Mouse (Mus musculus) liver, embryonic 15.5 days (tissue): ENCODE data around the gene Nipal1. TPM values are rescaled to one million over a fixed set of nuclear protein-coding genes. Genes with fewer than 3 reads are reported as not detected.

Experiments used
- ATAC-seq: fragments of 200-750 bp; cut with Nextera tagmentation; 2 replicates; pipeline ENCODE4 v1.8.0; 2017; ENCODE audit warnings: moderate number of reproducible peaks, mild to moderate bottlenecking, moderate library complexity; ENCODE audit not compliant: insufficient read depth
- H3K27ac ChIP-seq: fragments of 300-500 bp; sonication (generic); replicated peaks from 2 replicates; pipeline ENCODE4 v1.5.1; 2015; ENCODE audit warnings: mild to moderate bottlenecking, inconsistent platforms
- H3K27me3 ChIP-seq: fragments of 300-500 bp; sonication (generic); 2 replicates; pipeline ENCODE4 v1.6.1; 2015; ENCODE audit warnings: mild to moderate bottlenecking, inconsistent platforms
- H3K36me3 ChIP-seq: fragments of 300-500 bp; sonication (generic); replicated peaks from 2 replicates; pipeline ENCODE4 v1.6.1; 2015; ENCODE audit warnings: moderate library complexity, mild to moderate bottlenecking, inconsistent platforms
- H3K4me1 ChIP-seq: fragments of 300-500 bp; sonication (generic); replicated peaks from 2 replicates; pipeline ENCODE4 v1.6.1; 2015; ENCODE audit warnings: inconsistent platforms
- H3K4me2 ChIP-seq: fragments of 300-500 bp; sonication (generic); 2 replicates; pipeline ENCODE4 v1.6.1; 2015; ENCODE audit warnings: moderate library complexity, mild to moderate bottlenecking, inconsistent platforms
- H3K4me3 ChIP-seq: fragments of 300-500 bp; sonication (generic); replicated peaks from 2 replicates; pipeline ENCODE4 v1.5.1; 2015; ENCODE audit warnings: mild to moderate bottlenecking, inconsistent platforms
- H3K9ac ChIP-seq: fragments of 300-500 bp; sonication (generic); 2 replicates; pipeline ENCODE4 v1.6.1; 2015; ENCODE audit warnings: moderate library complexity, mild to moderate bottlenecking, inconsistent platforms
- H3K9me3 ChIP-seq: fragments of 300-500 bp; sonication (generic); replicated peaks from 2 replicates; pipeline ENCODE4 v1.6.1; 2016; ENCODE audit warnings: inconsistent platforms
- WGBS: fragments of 180-500 bp; shearing (Covaris S2); methylation state at CpG from one replicate; pipeline ENCODE4 v1.1.7; 2015; ENCODE audit warnings: mixed read lengths; ENCODE audit not compliant: insufficient replicate concordance; 5-methylcytosine and 5-hydroxymethylcytosine counted together
- polyA plus RNA-seq: library from polyadenylated mRNA; unstranded; fragments of >200 nt; fragmentation: Nextera tagmentation; extraction: Ambion mirVana; gene quantifications from 2 replicates; pipeline ENCODE4 v1.2.1, GENCODE M21; 2015

Nipal1 gene
- polyA plus RNA-seq, 1 experiment from 2014 or later = 28.1 TPM

- whole genome bisulfite sequencing = 63% methylated on average over 7 of the region's 7 CpGs
- H3K27ac ChIP-seq = no peak overlapping the region
Measured at GRCm38 (mm10) chr5:72698818-72699499, 51.4 kb downstream of the Nipal1 start.

GRCm38 (mm10) chr5:72699500-72699818 lies 51.9 kb downstream of the Nipal1 start:
- Histone ChIP-seq H3K9ac (no peak overlapping the region), H3K27me3 (no peaks in the 10 kb centered on the region), H3K4me1 (no peaks in the 10 kb centered on the region), H3K4me3 (no peak overlapping the region), H3K4me2 (no peak overlapping the region), H3K9me3 (no peaks in the 10 kb centered on the region), H3K27ac (no peak overlapping the region), H3K36me3 (no peaks in the 10 kb centered on the region)
- no peak for ATAC-seq
- 71% methylated on average over 2 of the region's 2 CpGs for WGBS

More at GRCm38 (mm10) chr5:72698818-72699499, 51.4 kb downstream of the Nipal1 start:
- H3K4me1 ChIP-seq = no peaks in the 10 kb centered on the region
- H3K9me3 ChIP-seq = no peaks in the 10 kb centered on the region
- H3K36me3 ChIP-seq = no peaks in the 10 kb centered on the region
- H3K27me3 ChIP-seq = no peaks in the 10 kb centered on the region
- no peak overlapping the region for H3K9ac ChIP-seq
- no peak overlapping the region for H3K4me3 ChIP-seq
- H3K4me2 ChIP-seq = no peak overlapping the region
- ATAC-seq = no peak

- no peaks in the 10 kb centered on the region for H3K9me3 ChIP-seq
- no peak for ATAC-seq
- no peaks in the 10 kb centered on the region for H3K27me3 ChIP-seq
- H3K36me3 ChIP-seq = no peaks in the 10 kb centered on the region
- H3K4me3 ChIP-seq = no peak overlapping the region
- H3K4me1 ChIP-seq = no peaks in the 10 kb centered on the region
- no peak overlapping the region for H3K4me2 ChIP-seq
- no peak overlapping the region for H3K9ac ChIP-seq
- H3K27ac ChIP-seq = no peak overlapping the region
Measured at GRCm38 (mm10) chr5:72702202-72702601, 54.6 kb downstream of the Nipal1 start.

GRCm38 (mm10) chr5:72706095-72706494 lies 58.5 kb downstream of the Nipal1 start:
- ATAC-seq = no peak
- no peaks in the 10 kb centered on the region for H3K36me3 ChIP-seq
- H3K9ac ChIP-seq = no peak overlapping the region
- no peak overlapping the region for H3K4me2 ChIP-seq
- H3K4me3 ChIP-seq = no peak overlapping the region
- no peak overlapping the region for H3K27ac ChIP-seq
- 64% methylated on average over 10 of the region's 10 CpGs for WGBS
- no peaks in the 10 kb centered on the region for H3K9me3 ChIP-seq
- no peaks in the 10 kb centered on the region for H3K4me1 ChIP-seq
- no peaks in the 10 kb centered on the region for H3K27me3 ChIP-seq

- no peak overlapping the region for H3K4me2 ChIP-seq
- H3K4me3 ChIP-seq = no peak overlapping the region
- H3K9me3 ChIP-seq = no peaks in the 10 kb centered on the region
- H3K27me3 ChIP-seq = no peaks in the 10 kb centered on the region
- H3K9ac ChIP-seq = no peak overlapping the region
- no peak for ATAC-seq
- no peaks in the 10 kb centered on the region for H3K4me1 ChIP-seq
- WGBS = 64% methylated on average over 10 of the region's 10 CpGs
- H3K27ac ChIP-seq = no peak overlapping the region
- H3K36me3 ChIP-seq = no peaks in the 10 kb centered on the region
Measured at GRCm38 (mm10) chr5:72706722-72707121, 59.1 kb downstream of the Nipal1 start.

GRCm38 (mm10) chr5:72709451-72709850 lies 61.9 kb downstream of the Nipal1 start:
- Histone ChIP-seq H3K27me3 (no peaks in the 10 kb centered on the region), H3K4me2 (no peak overlapping the region), H3K4me3 (no peak overlapping the region), H3K27ac (no peak overlapping the region), H3K9ac (no peak overlapping the region), H3K9me3 (no peaks in the 10 kb centered on the region), H3K36me3 (no peaks in the 10 kb centered on the region), H3K4me1 (no peaks in the 10 kb centered on the region)
- WGBS = 72% methylated on average over 13 of the region's 13 CpGs
- no peak for ATAC-seq

- no peaks in the 10 kb centered on the region for H3K4me1 ChIP-seq
- no peak for ATAC-seq
- WGBS = 71% methylated on average over 9 of the region's 9 CpGs
- H3K9ac ChIP-seq = no peak overlapping the region
- no peak overlapping the region for H3K27ac ChIP-seq
- H3K4me3 ChIP-seq = no peak overlapping the region
- no peaks in the 10 kb centered on the region for H3K36me3 ChIP-seq
- H3K9me3 ChIP-seq = no peaks in the 10 kb centered on the region
- H3K4me2 ChIP-seq = no peak overlapping the region
- no peaks in the 10 kb centered on the region for H3K27me3 ChIP-seq
Measured at GRCm38 (mm10) chr5:72709976-72710375, 62.4 kb downstream of the Nipal1 start.

GRCm38 (mm10) chr5:72710572-72711278 lies 63.1 kb downstream of the Nipal1 start:
- Histone ChIP-seq H3K27ac (no peak overlapping the region), H3K4me2 (no peak overlapping the region), H3K4me1 (no peaks in the 10 kb centered on the region), H3K9me3 (no peaks in the 10 kb centered on the region), H3K27me3 (no peaks in the 10 kb centered on the region), H3K4me3 (no peak overlapping the region), H3K36me3 (no peaks in the 10 kb centered on the region), H3K9ac (no peak overlapping the region)
- ATAC-seq = no peak
- whole genome bisulfite sequencing = 16% methylated on average over 4 of the region's 4 CpGs

- H3K4me3 ChIP-seq = no peak overlapping the region
- H3K4me1 ChIP-seq = no peaks in the 10 kb centered on the region
- no peak for ATAC-seq
- no peaks in the 10 kb centered on the region for H3K36me3 ChIP-seq
- no peak overlapping the region for H3K4me2 ChIP-seq
- 47% methylated on average over 7 of the region's 7 CpGs for WGBS
- no peak overlapping the region for H3K27ac ChIP-seq
- H3K9me3 ChIP-seq = no peaks in the 10 kb centered on the region
- no peaks in the 10 kb centered on the region for H3K27me3 ChIP-seq
- H3K9ac ChIP-seq = no peak overlapping the region
Measured at GRCm38 (mm10) chr5:72720587-72720986, 73.0 kb downstream of the Nipal1 start.

Other genes with a start within 250 kb of the Nipal1 start
- 0.01 and 0.15 TPM in 2 replicates for gene Corin, start 143.3 kb upstream of the Nipal1 start, polyA plus RNA-seq
- 6.0 and 6.9 TPM in 2 replicates for gene Nfxl1, start 88.1 kb upstream of the Nipal1 start, polyA plus RNA-seq
- not detected in 2 replicates for gene Zar1, start 66.5 kb upstream of the Nipal1 start, polyA plus RNA-seq
- gene Gm5868, start 60.2 kb upstream of the Nipal1 start, polyA plus RNA-seq = not detected in 2 replicates
- gene Cnga1, start 3.5 kb upstream of the Nipal1 start, polyA plus RNA-seq = not detected in 2 replicates
- gene Txk, start 105.0 kb downstream of the Nipal1 start, polyA plus RNA-seq = 0.05 and 0.06 TPM in 2 replicates
- gene Tec, start 220.7 kb downstream of the Nipal1 start, polyA plus RNA-seq = 3.5 and 5.3 TPM in 2 replicates